Mouse (Mus musculus) heart, adult 2 months (tissue): ENCODE data around the gene C1ra. TPM values are rescaled to one million over a fixed set of nuclear protein-coding genes. Genes with fewer than 3 reads are reported as not detected.
"Not testable (repeated sequence)": the region's sequence is repeated elsewhere in the genome, so short reads cannot be mapped to it uniquely, and the experiment has no call there.

ENCODE experiments used
- DNase-seq, 2 experiments: peaks; one replicate each; pipeline ENCODE4 v3.0.0; 2021
- H3K27ac ChIP-seq: fragments of 200-600 bp; 2 replicates; pipeline ENCODE4 v1.8.1; 2022
- H3K27me3 ChIP-seq: fragments of 200-500 bp; 2 replicates; pipeline ENCODE4 v1.6.1; 2012; ENCODE audit warnings: mild to moderate bottlenecking, low read length, inconsistent platforms, mixed read lengths; ENCODE audit not compliant: control insufficient read depth, insufficient read depth
- H3K36me3 ChIP-seq: fragments of 200-500 bp; 2 replicates; pipeline ENCODE4 v1.6.1; 2012; ENCODE audit warnings: low read length, inconsistent platforms; ENCODE audit not compliant: control insufficient read depth, insufficient read depth
- H3K4me1 ChIP-seq: fragments of 200-500 bp; 2 replicates; pipeline ENCODE4 v1.6.1; 2011; ENCODE audit warnings: low read length; ENCODE audit not compliant: control insufficient read depth, insufficient read depth
- H3K4me3 ChIP-seq: fragments of 200-600 bp; 2 replicates; pipeline ENCODE4 v1.8.1; 2022
- H3K79me2 ChIP-seq: fragments of 200-500 bp; replicated peaks from 2 replicates; pipeline ENCODE4 v1.6.1; 2012; ENCODE audit warnings: mild to moderate bottlenecking, inconsistent platforms, low read length, moderate library complexity, mixed read lengths; ENCODE audit not compliant: control insufficient read depth, insufficient read depth
- H3K9ac ChIP-seq: fragments of 200-500 bp; 2 replicates; pipeline ENCODE4 v1.6.1; 2012; ENCODE audit warnings: low read depth, mild to moderate bottlenecking, control low read depth, inconsistent platforms, low read length, mixed read lengths
- CTCF ChIP-seq: fragments of 200-600 bp; IDR thresholded peaks from 2 replicates; pipeline ENCODE4 v1.8.1; 2022; ENCODE audit warnings: antibody characterized with exemption, mild to moderate bottlenecking, moderate library complexity
- EP300 ChIP-seq: fragments of 200-500 bp; IDR thresholded peaks from 2 replicates; pipeline ENCODE4 v1.6.1; 2011; ENCODE audit warnings: low read depth, low read length, control low read depth; ENCODE audit not compliant: insufficient read depth
- POLR2A ChIP-seq: fragments of 200-500 bp; IDR thresholded peaks from 2 replicates; pipeline ENCODE4 v1.6.1; 2011; ENCODE audit warnings: mild to moderate bottlenecking, low read depth, low read length, control low read depth; ENCODE audit not compliant: insufficient read depth
- WGBS: fragments of 180-500 bp; shearing (Covaris S2); methylation state at CpG from one replicate; pipeline ENCODE4 v1.1.7; 2018; 5-methylcytosine and 5-hydroxymethylcytosine counted together
- intact Hi-C: fragments of 180-260 bp; cut with DNase I; formaldehyde crosslinking; loops from one replicate; pipeline ENCODE4 v1.15.1; 2025
- long read RNA-seq: library from polyadenylated mRNA; stranded (forward); transcript quantifications from one replicate; pipeline ENCODE4 v2.0.0, GENCODE M21; 2021
- polyA plus RNA-seq: library from polyadenylated mRNA; depleted of rRNA; stranded (reverse); fragments of >200 nt; gene quantifications from 2 replicates; pipeline ENCODE4 v1.2.3, GENCODE M21; 2012; rRNA removed
- total RNA-seq, 2 experiments: library from RNA; stranded (reverse); gene quantifications; 2 replicates each; pipeline ENCODE4 v1.2.3; 2021

The C1ra gene
- total RNA-seq (10 to 100 TPM; 10.4 to 12.2 TPM), polyA plus RNA-seq (17.3 and 19.5 TPM in 2 replicates)
- long read RNA-seq, transcript C1ra-201 (11 exons, 2,981 nt), result major isoform, 9 of 23 reads
- long read RNA-seq, partial matches to known transcripts, result 1 of 23 reads
- long read RNA-seq, other reads (novel, unspliced or antisense), result 13 of 23 reads

- Histone ChIP-seq H3K36me3 (no peaks in the 10 kb centered on the region), H3K27me3 (no peaks in the 10 kb centered on the region), H3K27ac (peak within 1 kb of the TSS; percentile 60), H3K79me2 (no peaks in the 10 kb centered on the region), H3K4me1 (no peaks in the 10 kb centered on the region), H3K9ac (peak within 1 kb of the TSS; percentile 76), H3K4me3 (peak within 1 kb of the TSS; percentile 57)
- intact Hi-C loops, result loop anchor here (5.0 kb wide), 1 partner anchor 245 kb away; the partner anchor contains the start of genes Atn1 and Gm45234
- no peak for TF ChIP-seq EP300
- 0 out of 2 replicates have a peak, but pooled peaks have one; percentile 14 for TF ChIP-seq POLR2A
- peak; percentile 94 for TF ChIP-seq CTCF
- peak; percentile 69 to 73 for DNase-seq
- WGBS, result 8% methylated on average over 6 of the region's 6 CpGs
These were observed at the start of gene C1ra for GRCm38 (mm10) chr6:124512355-124512836. TSS of gene C1ra (plus strand) at chr6:124512405.

DNA sequence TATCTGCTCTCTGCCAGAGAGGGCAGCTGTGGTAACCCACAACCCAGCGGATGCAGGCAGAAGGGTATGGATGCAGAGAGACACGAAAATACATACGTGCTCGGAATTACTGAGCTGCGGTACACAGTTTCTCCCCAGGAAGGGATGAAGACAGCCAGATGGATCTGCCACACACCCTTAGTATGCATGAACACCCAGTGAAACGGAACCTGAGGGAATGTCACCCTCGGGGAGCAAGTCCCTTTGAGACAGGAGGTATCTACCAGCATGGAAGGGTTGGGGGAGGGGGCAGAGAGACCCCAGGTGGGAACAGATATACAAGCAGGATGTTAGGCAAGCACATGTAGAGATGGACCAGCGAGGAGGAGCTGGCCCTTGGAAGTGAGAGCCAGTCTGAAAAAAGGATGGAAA is 48.3 kb upstream of the C1ra start:
- no peak for TF ChIP-seq POLR2A
- Histone ChIP-seq H3K4me1 (no peaks in the 10 kb centered on the region; the same call in 1 of the 2 replicates), H3K27me3 (no peaks in the 10 kb centered on the region; the same call in 1 of the 2 replicates), H3K9ac (no peak overlapping the region), H3K36me3 (no peaks in the 10 kb centered on the region), H3K4me3 (no peak overlapping the region), H3K27ac (no peak overlapping the region), H3K79me2 (no peaks in the 10 kb centered on the region)
- no peak for DNase-seq
- intact Hi-C loops, result no loop called here
- 32% methylated on average over 8 of the region's 8 CpGs for WGBS

DNA sequence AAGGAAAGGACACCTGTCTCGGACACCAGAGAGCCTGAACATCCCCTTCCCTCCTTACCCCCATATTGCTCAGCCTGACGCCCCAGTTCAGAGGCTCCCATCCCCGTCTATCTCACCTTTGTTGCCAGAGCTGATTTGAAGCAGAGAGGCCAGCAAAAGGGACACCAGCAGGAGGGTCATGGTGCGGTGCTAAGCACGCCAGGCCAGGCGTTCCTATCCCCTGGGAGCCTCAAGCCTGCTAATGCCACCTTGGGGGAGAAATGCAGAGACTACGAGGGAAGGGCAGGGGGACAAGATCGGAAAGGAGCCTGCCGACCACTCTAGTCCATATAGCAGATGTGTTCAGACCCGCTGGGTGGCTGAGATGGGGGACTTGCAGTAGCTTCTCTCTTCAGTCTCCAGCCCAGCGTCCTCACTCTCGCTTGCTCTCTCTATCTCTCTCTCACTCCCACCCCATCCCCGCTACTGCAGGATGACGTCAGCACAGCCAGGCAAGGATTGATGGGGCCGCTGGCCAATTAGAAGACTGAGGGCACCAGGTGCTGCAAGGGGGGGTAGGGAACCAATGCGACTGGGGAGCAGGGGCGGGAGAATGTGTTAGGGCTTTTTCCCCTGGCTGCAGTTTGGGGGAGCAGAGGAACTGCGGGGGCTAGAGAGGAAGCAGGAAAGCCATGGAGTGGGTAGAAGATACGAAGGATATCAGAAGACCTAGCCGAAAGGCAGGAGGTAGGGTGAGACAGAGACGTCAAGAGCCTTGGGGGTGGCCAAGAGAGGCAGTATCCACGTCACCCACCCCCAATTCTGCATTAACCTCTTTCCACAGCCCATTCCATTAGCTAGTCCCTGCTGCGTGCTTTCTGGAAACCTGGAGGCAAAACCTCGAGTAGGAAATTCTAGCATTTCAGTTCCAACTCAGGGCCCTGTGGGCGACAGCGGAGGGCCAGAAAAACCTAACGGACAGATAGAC is 47.6 kb upstream of the C1ra start, which contains the start of gene Clstn3:
Gene Clstn3, minus strand, starts transcription at position 490 of the 967 bp plus-strand sequence.
- 7% methylated on average over 27 of the region's 27 CpGs for WGBS
- no peaks in the 10 kb centered on the region; the same call in 1 of the 2 replicates for H3K4me1 ChIP-seq
- intact Hi-C loops, result no loop called here
- H3K79me2 ChIP-seq, result no peaks in the 10 kb centered on the region
- no peak within 1 kb of the TSS for H3K27ac ChIP-seq
- no peaks in the 10 kb centered on the region for H3K36me3 ChIP-seq
- H3K27me3 ChIP-seq, result no peaks in the 10 kb centered on the region; the same call in 1 of the 2 replicates
- H3K4me3 ChIP-seq, result 0 out of 2 replicates have a peak within 1 kb of the TSS, but pooled peaks have one; percentile 5
- TF ChIP-seq POLR2A (no peak), EP300 (no peak), CTCF (no peak)
- no peak within 1 kb of the TSS for H3K9ac ChIP-seq
- DNase-seq, result peak; percentile 54 to 59

DNA sequence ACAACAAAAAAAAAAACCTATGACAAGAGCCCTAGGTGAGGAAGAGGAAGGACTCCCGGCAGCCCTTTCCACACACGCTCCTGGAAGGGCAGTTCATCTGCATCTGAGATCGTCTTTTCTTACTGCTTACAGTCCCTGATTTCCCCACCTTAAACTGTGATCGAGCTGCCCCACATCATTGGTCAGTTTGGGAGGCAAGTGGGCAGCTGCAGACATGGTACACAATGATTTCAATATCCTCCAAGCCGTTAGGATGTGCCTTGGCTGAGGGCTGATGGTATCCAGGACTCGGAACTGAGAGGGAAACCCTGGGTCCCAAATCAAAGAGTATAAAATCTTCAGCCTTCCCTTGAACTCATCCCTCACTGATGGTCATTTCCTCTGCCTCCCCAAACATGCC is 46.9 kb upstream of the C1ra start:
- Histone ChIP-seq H3K36me3 (no peaks in the 10 kb centered on the region), H3K27me3 (no peaks in the 10 kb centered on the region; the same call in 1 of the 2 replicates), H3K4me1 (no peaks in the 10 kb centered on the region; the same call in 1 of the 2 replicates), H3K27ac (no peak overlapping the region), H3K4me3 (no peak overlapping the region), H3K9ac (no peak overlapping the region), H3K79me2 (no peaks in the 10 kb centered on the region)
- intact Hi-C loops, result no loop called here
- no peak for DNase-seq
- no peak for TF ChIP-seq CTCF
- TF ChIP-seq POLR2A, result no peak
- no peak for TF ChIP-seq EP300
- WGBS, result 41% methylated on average over 6 of the region's 6 CpGs

DNA sequence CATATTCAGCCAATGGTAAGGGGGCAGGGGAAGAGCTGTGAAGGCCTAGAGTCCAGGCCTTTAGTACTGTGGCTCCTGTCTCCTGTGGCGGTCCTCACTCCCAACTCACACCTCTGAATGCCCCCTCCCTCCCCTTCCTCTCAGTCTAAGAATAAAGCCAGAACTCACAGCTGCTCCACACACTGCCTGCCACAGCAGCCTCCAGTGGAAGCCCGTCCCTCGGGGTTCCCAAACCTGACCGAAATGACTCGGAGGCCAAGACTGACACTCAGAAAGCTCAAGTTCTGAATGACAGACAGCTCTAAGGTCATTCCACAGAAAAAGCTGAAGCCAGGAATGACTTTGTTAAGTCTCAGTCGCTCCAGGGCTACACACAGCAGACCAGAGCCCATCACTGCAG is 46.5 kb upstream of the C1ra start:
- intact Hi-C loops, result no loop called here
- Histone ChIP-seq H3K27ac (no peak overlapping the region), H3K9ac (no peak overlapping the region), H3K27me3 (no peaks in the 10 kb centered on the region; the same call in 1 of the 2 replicates), H3K36me3 (no peaks in the 10 kb centered on the region), H3K4me3 (no peak overlapping the region), H3K79me2 (no peaks in the 10 kb centered on the region), H3K4me1 (no peaks in the 10 kb centered on the region; the same call in 1 of the 2 replicates)
- WGBS, result 66% methylated on average over 6 of the region's 6 CpGs
- TF ChIP-seq CTCF (no peak), POLR2A (no peak), EP300 (no peak)
- no peak for DNase-seq

- no peak for TF ChIP-seq POLR2A
- TF ChIP-seq CTCF, result no peak
- no peak for TF ChIP-seq EP300
- no peak for DNase-seq
- no peak overlapping the region for H3K4me3 ChIP-seq
- H3K27me3 ChIP-seq, result no peaks in the 10 kb centered on the region
- 92% methylated on average over 3 of the region's 3 CpGs for WGBS
- no peak overlapping the region for H3K9ac ChIP-seq
- H3K27ac ChIP-seq, result no peak overlapping the region
- no peaks in the 10 kb centered on the region for H3K79me2 ChIP-seq
- H3K4me1 ChIP-seq, result no peaks in the 10 kb centered on the region
- intact Hi-C loops, result no loop called here
- no peaks in the 10 kb centered on the region for H3K36me3 ChIP-seq
These were observed 41.1 kb upstream of the C1ra start for GRCm38 (mm10) chr6:124471121-124471520.

GRCm38 (mm10) chr6:124471783-124472638 is 40.2 kb upstream of the C1ra start:
- intact Hi-C loops, H3K4me3 ChIP-seq, H3K4me1 ChIP-seq, H3K79me2 ChIP-seq, H3K27me3 ChIP-seq, H3K36me3 ChIP-seq, H3K27ac ChIP-seq, DNase-seq, H3K9ac ChIP-seq: not testable (repeated sequence)
- WGBS, result 63% methylated on average over 6 of the region's 6 CpGs
